Mouse (Mus musculus) Patski (cell line): ENCODE data around the gene 1700088E04Rik. TPM values are rescaled to one million over a fixed set of nuclear protein-coding genes. Genes with fewer than 3 reads are reported as not detected.

Source experiments
- ATAC-seq: fragments of 100-300 bp; one replicate; pipeline ENCODE4 v1.8.0; 2021
- CTCF ChIA-PET: fragments of 350-600 bp; sonication (Branson Sonifier 250); formaldehyde crosslinking; loops from one replicate; lab custom pipeline; 2022; ENCODE audit warnings: inconsistent platforms; lab: Charles Lee
- POLR2A ChIA-PET: fragments of 350-600 bp; sonication (Branson Sonifier 250); formaldehyde crosslinking; loops from one replicate; lab custom pipeline; 2022; ENCODE audit warnings: antibody characterized with exemption, inconsistent platforms; lab: Charles Lee
- DNase-seq: peaks from one replicate; pipeline ENCODE4 v3.0.0-alpha.2; 2011; ENCODE audit warnings: low read depth, low spot score
- H3K27me3 ChIP-seq: fragments of 371-371 bp; one replicate; pipeline ENCODE4 v1.5.1; 2021
- CTCF ChIP-seq: fragments of 100-300 bp; IDR thresholded peaks from one replicate; pipeline ENCODE4 v1.5.1; 2021
- in situ Hi-C: fragments of 300-500 bp; cut with MboI; formaldehyde crosslinking; loops from 3 replicates; pipeline ENCODE4 v1.11.1; 2018; ENCODE audit warnings: low pct_unique_long_range_greater_than_20kb, mixed read lengths
- polyA plus RNA-seq: library from polyadenylated mRNA; unstranded; gene quantifications from one replicate; pipeline ENCODE4 v1.2.3, GENCODE M21; 2021

The 1700088E04Rik gene
- polyA plus RNA-seq, 1 experiment from 2014 or later: 34.2 TPM

DNA sequence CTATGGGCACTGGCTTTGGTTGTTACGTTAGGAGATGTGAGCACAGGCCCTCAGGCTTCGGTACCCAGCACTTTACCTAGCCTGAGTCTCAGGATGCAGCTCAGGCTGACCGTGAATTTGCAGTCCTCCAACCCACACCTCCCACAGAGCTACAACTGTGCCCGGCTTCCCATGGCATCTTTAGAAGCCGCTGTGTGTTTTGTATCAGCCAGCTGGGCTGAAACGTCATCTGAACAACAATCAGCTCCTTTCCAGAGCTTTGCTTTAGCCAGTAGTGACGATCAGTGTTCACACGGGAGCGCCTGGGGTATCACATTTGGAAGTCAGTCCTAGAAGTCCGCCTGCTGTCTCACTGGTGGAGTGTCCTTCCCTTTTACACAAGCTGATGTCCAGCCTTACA lies 37.8 kb downstream of the 1700088E04Rik start:
- ChIA-PET POLR2A (no interaction called here), CTCF (no interaction called here)
- H3K27me3 ChIP-seq: no peaks in the 10 kb centered on the region
- TF ChIP-seq CTCF: no peak
- in situ Hi-C loops: no loop called here
- ATAC-seq (no peak), DNase-seq (no peak)

DNA sequence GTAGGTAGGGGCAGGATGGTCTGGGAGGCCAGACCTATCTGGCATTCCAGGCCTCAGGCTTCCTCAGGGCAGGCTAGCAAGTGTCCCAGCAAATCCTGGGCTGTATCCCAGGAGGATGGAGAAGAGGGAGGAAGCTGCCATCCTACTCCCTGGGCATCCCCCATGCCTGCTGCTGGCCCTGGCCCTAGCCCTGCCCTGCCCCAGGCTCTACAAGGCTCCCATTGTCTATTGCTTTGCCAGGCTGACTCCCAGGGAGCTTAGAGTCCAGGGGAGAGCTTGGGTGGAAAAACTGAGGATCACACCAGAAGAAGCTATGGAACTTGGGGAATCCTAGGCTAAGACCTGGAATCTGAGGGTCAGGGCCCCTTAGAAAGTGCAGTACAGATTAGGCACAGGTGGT lies 39.5 kb downstream of the 1700088E04Rik start:
- no peak for DNase-seq
- POLR2A ChIA-PET: no interaction called here
- in situ Hi-C loops: no loop called here
- CTCF ChIA-PET: no interaction called here
- ATAC-seq: no peak
- no peaks in the 10 kb centered on the region for H3K27me3 ChIP-seq
- no peak for TF ChIP-seq CTCF

DNA sequence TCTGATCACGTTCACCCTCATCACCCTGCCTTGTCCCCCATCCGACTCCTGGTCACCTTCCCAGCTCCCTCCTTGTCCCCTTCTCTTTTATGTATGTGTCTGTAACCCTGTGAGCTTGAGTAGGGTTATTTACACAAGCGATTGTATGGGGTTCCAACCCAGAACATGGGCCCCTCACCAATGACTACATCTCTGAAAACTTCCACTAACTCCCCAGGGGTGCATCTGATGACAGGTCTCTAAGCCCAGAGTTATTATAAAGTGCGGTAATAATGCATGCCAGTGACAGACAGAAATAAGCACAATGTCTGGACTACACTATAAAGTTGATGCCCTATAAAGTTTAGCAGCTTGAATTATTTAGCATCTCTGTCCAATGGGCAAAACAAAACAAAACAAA lies 40.7 kb downstream of the 1700088E04Rik start:
- TF ChIP-seq CTCF: no peak
- CTCF ChIA-PET: interaction anchor here (1.0 to 1.5 kb wide), 3 partner anchors 9 to 19 kb away, joined by 3 read pairs; no protein-coding TSS in a partner anchor
- ATAC-seq (no peak), DNase-seq (no peak)
- no peaks in the 10 kb centered on the region for H3K27me3 ChIP-seq
- POLR2A ChIA-PET: interaction anchor here (0.9 to 1.9 kb wide), 2 partner anchors 8 to 9 kb away, joined by 4 to 5 read pairs; partner anchors contain the start of gene Micall1
- in situ Hi-C loops: no loop called here

DNA sequence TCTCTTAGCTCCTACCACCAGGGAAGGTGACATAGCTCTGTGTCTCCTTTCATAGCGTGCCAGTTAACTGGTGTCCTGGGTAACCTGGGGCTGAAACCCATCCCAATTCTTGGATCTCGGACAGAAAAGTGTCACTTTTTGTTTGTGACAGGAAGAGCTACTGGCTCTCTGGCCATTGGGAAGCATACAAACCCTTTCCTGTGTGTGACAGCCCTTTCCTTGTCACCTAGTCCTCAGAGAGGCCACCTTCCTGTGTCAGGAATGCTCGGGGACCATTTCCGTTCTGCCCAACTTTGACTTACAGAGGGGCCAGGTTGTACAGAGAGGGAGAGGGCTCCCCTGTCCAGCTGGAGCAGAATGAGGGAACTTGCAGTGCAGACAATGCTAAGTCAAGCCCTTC lies 41.6 kb downstream of the 1700088E04Rik start:
- ChIA-PET POLR2A (interaction anchor here (0.6 to 1.9 kb wide), 3 partner anchors 9 to 223 kb away, joined by 4 to 5 read pairs (median 4); partner anchors contain the start of gene Micall1), CTCF (interaction anchor here (1.2 to 1.5 kb wide), 3 partner anchors 8 to 40 kb away, joined by 3 read pairs; no protein-coding TSS in a partner anchor)
- TF ChIP-seq CTCF: no peak
- ATAC-seq (no peak), DNase-seq (no peak)
- no peaks in the 10 kb centered on the region for H3K27me3 ChIP-seq
- in situ Hi-C loops: no loop called here

DNA sequence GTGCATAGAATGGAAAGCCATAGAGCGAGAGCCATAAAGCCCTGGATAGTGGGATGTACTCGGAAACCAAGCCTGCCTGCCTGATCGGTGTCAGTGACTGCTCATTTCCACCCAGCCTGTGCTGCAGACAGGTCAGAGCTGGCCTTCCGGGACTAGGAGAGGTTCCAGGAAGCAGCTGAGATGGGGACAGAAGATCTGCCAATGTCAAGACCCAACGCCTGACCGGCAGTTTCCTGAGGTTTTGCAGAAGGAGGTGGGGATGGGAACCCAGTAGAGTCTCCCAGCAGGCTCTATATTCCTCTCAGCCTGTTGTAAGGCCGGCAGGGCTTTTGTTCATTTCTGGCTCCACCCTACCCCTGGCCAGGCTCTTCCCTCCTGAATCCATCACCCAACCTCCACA lies 42.2 kb downstream of the 1700088E04Rik start:
- ATAC-seq: no peak
- in situ Hi-C loops: no loop called here
- H3K27me3 ChIP-seq: no peaks in the 10 kb centered on the region
- no peak for TF ChIP-seq CTCF
- ChIA-PET CTCF (interaction anchor here (1.4 kb wide), 1 partner anchor 40 kb away, joined by 3 read pairs; no protein-coding TSS in a partner anchor), POLR2A (no interaction called here)
- no peak for DNase-seq

DNA sequence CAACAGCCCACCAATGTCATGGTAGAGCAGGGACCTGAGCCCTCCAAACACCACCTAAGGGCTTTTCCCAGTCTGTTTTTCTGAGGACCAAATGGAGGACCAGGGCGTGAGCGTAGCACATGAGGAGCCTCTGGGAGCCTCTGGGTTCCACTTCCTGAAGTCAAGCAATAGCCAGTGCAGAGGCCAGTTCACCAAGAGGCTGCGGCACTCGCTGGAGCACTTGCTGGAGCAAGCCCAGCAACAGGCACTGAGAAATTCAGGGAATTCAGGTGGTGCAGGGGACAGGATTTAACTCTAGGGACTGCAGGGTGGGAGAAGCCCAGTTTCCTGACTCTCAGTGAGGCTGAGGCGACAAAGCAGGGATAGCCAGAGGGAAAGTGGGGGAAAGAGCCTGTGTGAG lies 42.8 kb downstream of the 1700088E04Rik start:
- ATAC-seq (no peak), DNase-seq (no peak)
- H3K27me3 ChIP-seq: no peaks in the 10 kb centered on the region
- ChIA-PET POLR2A (interaction anchor here (0.9 kb wide), 1 partner anchor 10 kb away, joined by 4 read pairs; the partner anchor contains the start of gene Micall1), CTCF (no interaction called here)
- TF ChIP-seq CTCF: no peak
- in situ Hi-C loops: no loop called here

DNA sequence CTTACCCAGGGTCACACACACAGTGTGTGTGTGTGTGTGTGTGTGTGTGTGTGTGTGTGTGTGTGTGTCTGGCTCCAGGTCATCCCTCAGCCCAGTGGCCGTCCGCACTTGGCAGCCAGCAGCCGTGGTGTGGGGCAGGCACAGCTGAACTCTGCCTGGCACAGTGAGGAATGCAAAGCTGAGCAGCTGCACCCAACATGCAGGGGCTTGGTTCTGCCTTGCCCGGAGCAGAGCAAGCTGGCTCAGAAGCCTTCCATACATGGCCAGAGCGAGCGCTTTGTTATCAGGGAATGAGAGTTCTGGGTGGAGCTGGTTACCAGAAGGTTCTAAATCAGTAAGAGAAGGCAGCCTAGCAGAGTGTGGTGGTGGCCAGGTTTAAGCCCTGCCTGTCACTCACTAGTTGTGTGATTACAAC lies 43.4 kb downstream of the 1700088E04Rik start:
- no peak for TF ChIP-seq CTCF
- DNase-seq (no peak), ATAC-seq (no peak)
- ChIA-PET CTCF (no interaction called here), POLR2A (interaction anchor here (0.9 kb wide), 1 partner anchor 11 kb away, joined by 4 read pairs; the partner anchor contains the start of gene Micall1)
- in situ Hi-C loops: no loop called here
- H3K27me3 ChIP-seq: no peaks in the 10 kb centered on the region

DNA sequence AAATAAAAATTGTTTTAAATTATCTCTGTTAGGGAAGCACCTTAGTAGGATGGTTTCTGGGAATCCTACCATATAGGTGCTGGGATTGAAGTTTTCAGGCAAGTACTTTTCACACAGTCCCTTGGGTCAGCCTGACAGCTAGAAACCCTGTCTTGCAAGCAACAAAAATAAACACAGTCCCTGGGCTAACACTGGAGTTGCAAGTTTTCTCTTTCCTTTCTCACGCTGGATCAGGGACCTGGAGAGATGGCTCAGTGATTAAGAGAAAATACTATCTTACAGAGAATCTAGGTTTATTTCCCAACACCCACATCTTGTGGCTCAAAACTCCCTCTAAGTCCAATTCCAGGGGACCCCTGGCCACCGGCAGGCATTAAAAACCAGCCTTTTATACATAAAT lies 43.9 kb downstream of the 1700088E04Rik start:
- TF ChIP-seq CTCF: no peak
- ATAC-seq: no peak
- ChIA-PET CTCF (no interaction called here), POLR2A (interaction anchor here (0.9 kb wide), 1 partner anchor 11 kb away, joined by 4 read pairs; the partner anchor contains the start of gene Micall1)
- in situ Hi-C loops: no loop called here
- no peak for DNase-seq
- no peaks in the 10 kb centered on the region for H3K27me3 ChIP-seq

DNA sequence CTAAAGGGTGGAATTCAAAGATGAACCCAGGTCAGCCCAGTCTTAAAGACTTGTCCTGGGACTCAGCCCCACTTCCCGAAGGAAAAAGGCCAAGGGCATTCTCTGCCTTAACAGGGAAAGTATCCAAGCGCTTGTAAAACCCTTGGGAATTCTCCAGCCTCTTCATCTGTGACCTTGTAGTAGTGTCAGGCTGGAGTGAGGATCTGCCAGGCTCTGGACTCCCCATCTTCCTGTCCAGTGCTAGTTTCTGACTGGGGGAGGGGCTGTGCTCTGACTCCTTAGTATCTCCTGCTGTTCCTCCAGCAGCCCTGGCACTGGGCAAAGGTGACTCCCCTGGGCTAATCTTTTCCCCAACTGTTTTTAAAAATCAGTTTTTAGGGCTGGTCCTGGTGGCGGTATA lies 44.5 kb downstream of the 1700088E04Rik start:
- TF ChIP-seq CTCF: no peak
- no peaks in the 10 kb centered on the region for H3K27me3 ChIP-seq
- in situ Hi-C loops: no loop called here
- ATAC-seq (no peak), DNase-seq (no peak)
- POLR2A ChIA-PET: no interaction called here
- CTCF ChIA-PET: no interaction called here

DNA sequence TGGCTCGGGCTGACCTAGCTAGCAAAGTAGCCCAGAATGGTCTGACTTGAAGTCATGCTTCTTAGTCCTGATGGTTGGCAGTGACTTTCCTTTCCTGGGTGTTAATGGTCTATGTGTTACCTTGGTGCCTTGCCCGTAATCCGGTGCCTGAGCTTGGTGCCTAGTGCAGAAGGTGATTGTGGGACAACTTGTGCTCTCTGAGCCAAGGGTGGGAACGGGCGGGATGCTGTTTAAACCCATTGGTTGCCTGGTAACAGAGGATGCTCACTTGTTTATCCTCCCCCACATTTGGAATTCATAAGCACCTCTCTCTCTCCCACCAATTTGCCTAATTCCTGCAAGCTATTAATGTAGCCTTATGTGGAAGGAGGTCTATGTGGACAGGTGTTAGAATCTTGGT lies 45.6 kb downstream of the 1700088E04Rik start:
- no peaks in the 10 kb centered on the region for H3K27me3 ChIP-seq
- TF ChIP-seq CTCF: no peak
- POLR2A ChIA-PET: interaction anchor here (0.6 kb wide), 1 partner anchor 33 kb away, joined by 6 read pairs; no protein-coding TSS in a partner anchor
- in situ Hi-C loops: no loop called here
- CTCF ChIA-PET: interaction anchor here (0.8 kb wide), 1 partner anchor 11 kb away, joined by 3 read pairs; no protein-coding TSS in a partner anchor
- no peak for DNase-seq
- ATAC-seq: no peak

DNA sequence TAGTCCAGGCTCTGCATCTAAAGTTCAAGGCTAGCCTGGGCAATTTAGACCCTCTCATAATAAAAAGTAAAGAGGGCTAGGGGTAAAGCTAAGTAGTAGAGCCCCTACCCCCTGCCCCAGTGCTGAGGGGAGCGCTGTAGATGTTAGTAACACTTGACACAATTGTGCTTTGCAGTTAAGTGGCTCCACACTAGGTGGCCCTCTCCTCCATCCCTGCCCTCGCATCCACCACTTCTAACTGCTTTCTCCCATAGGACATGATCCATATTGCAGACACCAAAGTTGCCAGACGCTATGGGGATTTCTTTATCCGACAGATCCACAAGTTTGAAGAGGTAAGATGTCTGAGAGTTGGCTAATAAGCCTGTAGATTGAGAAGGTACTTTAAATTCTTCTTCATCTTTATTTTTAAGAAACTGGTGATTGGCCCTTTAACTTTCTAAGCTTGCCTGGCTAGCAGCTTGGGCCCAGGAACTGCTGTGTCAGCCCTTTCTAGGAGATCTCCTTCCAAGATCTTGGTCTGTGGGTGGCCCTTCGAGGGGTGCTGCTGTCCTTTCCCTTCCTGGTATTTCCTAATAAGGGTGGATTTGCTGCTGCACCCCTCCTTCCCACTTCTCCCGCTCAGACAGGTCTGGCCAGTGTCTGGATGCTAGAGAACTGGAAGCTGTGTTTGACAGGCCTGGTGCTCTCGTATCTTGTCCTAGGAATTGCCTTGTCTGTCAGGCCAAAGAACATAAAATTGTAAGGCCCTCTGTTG lies 47.8 kb downstream of the 1700088E04Rik start:
- in situ Hi-C loops: no loop called here
- H3K27me3 ChIP-seq: no peaks in the 10 kb centered on the region
- DNase-seq (no peak), ATAC-seq (no peak)
- ChIA-PET POLR2A (interaction anchor here (0.5 kb wide), 1 partner anchor 19 kb away, joined by 3 read pairs; no protein-coding TSS in a partner anchor), CTCF (interaction anchor here (1.3 to 2.2 kb wide), 3 partner anchors 23 to 56 kb away, joined by 3 to 7 read pairs (median 5); no protein-coding TSS in a partner anchor)
- peak; percentile 79 for TF ChIP-seq CTCF
